Mouse (Mus musculus): ENCODE measurements around the gene Slc25a34.

The Slc25a34 gene

DNA sequence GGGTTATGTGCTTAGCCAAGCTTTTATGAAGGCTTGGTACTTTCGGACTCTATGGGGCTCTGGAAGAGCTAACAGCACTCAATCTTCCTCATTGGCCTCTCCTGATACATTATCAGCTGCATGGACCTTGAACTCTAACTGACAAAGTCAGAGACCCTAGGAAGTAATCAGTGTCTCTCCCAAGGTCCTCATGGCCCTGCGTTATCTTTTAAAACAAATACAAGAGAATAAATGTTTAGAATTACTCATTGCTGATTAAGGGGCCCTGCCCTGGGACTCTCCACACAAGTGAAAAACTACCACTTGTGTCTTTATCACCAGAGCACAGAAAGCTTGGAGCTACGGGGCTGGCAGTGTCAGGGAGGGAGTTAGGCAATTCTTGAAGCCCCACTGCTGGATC, 44.8 kb downstream of the Slc25a34 start:
- DNase-seq (ENCODE audit: low spot score) = no peak

DNA sequence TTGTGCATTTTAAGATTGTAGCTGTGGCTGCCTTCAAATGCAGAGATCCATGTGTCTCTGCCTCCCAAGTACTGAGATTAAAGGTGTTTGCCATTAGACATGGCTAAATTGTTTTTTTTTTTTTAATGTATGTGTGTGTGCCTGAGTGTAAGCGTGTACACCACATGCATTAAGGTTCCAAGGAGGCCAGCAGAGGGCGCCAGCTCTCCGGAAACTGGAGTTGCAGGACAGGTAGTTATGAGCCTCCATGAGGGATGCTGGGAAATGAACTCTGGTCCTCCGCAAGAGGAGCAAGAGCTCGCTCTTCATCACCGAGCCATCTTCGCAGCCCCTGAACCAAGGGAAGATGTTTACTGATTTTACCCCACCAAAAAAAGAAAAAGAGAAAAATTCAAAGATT, 46.7 kb downstream of the Slc25a34 start:
- DNase-seq (ENCODE audit: low spot score) = no peak

DNA sequence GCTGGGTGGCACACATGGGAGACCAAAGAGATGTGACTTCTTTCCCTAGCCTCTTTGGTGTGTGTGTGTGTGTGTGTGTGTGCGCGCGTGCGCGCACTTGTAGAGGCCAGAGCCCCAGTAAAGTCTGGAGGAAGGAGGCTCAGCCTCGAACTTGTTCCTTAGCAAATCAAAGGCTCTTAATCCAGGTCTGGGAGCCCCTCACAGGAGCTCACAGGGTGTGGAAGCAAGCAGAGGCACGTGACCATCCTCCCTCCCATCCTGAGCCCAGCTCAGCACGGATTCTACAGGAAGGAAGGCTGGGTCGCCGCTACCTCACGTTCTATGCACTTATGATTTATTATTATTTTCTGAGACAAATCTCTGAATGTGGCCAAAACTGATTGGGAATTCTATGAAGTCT, 47.2 kb downstream of the Slc25a34 start:
- DNase-seq (ENCODE audit: low spot score) = no peak

DNA sequence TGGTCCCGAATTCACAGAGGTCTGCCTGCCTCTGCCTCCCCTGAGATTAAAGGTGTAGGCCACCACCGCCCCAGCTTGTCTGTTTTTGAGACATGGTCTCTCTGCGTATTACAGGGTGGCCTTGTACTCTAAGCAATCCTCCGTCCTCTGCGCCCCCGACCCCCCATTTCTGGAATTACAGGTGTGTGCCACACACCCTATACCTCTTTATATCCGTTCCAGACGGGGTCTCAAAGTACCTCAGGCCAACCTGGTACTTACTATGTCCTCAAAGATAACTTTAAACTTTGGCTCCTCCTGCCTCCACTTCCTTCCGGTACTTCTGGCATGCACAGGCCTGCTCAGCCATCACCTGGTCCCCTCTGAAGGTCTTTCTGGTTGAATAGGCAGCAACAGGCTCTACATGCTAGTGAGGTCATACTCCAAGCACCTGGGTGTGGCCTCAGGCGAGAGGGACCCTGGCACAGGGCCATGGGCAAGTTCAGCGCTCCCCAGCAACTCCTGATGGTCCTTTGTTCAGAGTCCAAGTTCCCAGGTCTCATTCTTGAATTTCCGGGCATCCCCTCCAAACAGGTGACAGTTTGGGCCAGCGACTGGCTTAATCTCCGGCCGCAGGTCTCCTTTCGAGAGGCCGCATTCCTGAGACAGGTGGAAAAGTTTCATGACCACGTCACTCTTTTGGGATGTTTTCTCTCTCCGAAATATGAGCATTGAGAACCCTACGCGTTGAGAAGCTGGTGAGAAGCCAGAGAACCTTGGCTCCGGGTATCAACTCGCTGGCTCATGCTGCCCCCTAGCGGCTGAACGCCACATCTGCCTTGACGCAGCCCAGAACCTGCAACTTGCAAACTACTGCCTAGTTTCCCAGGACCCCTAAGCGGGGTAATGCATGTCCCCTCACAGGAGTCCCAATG, 48.6 kb downstream of the Slc25a34 start:
- peak; percentile 87 for DNase-seq (ENCODE audit: low spot score)

DNA sequence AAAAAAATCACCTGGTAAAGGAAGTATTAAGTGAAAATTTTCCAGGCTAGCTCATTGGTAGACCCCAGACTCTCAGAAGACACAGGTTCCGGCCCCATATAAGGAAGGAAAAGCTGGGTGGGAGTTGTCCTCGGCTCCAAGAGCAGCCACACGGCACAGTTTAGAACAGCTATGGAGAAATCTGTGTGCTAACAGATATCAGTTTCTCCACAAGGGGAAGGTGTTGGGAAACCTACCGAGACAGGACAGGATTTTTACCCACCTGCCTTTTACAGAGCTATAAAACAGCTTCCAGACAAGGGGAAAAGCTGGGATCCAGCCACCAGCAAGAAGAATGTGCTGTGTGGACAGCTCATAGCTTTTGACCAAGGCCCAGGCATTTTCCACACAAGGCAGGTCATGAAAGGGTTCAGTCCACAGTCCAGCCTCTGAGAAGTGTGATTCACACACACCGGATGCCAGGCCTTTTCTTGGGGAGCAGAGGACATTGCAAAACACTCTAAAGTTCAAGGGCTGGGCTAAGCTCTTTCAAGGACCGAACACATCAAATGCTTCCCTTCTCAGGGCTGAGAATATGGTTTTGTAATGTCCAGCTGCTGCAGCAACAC, 50.2 kb downstream of the Slc25a34 start:
- no peak for DNase-seq (ENCODE audit: low spot score)

DNA sequence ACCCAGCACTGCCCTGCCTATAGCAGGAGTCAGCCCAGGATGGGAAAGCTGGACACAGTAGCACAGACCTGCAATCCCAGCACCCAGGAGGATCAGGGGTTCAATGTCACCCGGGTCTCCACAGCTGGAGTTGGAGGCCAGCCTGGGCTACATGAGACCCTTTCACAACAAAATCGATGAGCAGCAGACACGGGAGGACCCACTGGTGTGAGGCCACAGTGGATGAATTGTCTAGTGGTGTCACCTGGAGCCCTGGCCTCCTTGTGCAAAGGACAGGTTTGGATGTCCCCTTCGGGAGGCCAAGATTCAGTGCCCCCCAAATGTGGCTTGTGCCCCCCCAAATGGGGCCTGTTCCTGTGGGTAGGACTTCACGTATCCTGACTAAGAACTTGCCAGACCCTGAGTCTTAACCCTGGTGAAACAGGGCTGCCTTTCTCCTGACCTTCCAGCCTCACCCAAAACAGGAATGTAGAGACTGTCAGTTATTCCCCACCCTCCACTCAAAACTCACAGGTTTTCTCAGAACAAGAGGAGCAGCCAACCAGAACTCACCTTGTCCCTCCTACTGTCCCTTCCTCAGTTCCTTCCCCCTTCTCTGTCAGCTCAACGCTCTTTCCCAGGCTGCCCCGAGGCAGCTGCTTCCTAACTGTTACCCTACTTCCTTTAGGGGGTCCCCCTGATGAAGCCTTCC, 50.8 kb downstream of the Slc25a34 start:
- no peak for DNase-seq (ENCODE audit: low spot score)

DNA sequence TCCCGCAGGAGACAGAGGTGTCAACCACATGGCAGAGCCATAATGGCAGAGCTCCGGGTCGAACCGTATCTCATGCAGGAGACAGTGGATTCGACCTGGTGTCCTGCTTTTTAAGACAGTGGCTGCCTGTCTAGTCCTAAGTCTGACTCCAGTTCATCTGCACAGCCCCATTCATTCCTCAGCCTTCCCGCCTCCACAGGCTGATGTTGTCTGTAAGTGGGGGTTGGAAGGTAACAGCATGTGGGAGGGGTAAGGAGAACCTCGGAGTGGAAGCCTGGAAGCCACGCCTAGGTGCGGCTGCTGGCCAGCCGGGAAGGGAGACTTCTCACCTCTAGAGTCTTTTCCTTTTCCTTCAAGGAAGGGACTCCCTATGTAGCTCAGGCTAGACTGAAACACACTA, 51.7 kb downstream of the Slc25a34 start:
- no peak for DNase-seq (ENCODE audit: low spot score)

DNA sequence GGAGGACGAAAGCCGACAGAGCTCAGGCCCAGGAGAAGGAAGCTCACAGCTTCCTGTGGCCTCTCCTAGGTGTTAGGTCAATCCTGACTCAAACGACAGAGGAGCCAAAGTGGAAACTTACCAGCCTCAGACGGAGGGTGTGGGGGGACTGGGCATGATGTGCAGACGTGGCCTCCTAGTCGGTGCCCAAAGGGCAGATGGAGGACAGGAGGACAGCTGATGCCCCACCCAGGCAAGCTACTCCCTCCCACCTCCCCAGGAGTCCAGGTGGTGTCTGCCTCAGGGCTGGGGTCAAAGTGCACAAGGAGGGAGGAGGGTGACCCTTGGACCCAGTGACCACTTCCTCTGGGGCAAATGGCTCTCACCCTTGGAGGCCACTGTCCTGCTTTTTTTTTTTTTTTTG, 52.3 kb downstream of the Slc25a34 start:
- DNase-seq (ENCODE audit: low spot score) = no peak

DNA sequence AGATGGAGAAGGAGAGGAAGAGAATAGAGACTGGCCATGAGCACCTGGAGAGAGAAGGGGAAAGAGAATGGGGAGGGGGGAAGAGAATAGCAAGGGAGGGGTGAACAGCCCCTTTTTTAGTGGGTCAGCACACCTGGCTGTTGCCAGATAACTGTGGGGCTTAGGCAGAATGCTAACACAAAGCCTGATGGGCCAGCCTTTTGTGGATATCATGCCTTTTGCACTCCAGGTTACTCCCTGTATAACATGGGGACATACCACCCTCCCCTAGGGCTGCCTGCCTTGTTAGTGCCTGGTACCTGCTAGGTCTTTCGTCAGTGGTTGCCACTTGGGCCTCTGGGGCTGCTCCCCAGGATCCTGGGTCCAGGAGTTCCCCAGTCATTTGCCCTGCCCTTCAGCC, 52.8 kb downstream of the Slc25a34 start:
- no peak for DNase-seq (ENCODE audit: low spot score)

DNA sequence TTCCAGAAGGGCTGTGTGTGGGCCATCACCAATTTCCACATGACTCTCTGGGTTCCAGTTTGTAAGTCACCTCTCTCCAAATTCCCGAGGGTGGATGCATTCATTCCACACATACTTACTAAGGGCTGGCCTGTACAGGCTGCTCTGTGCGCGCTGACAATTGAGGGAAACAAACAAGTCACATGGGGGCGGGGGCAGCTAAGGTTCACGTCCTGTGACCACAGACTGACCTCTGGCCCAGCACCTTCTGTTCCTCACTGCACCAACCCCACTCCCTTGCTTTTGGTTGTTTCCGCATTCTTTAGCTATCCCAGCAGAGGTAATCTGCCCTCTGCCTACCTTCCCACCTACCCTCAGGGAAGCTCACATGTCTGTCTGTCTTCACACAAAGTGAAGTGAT, 53.6 kb downstream of the Slc25a34 start:
- no peak for DNase-seq (ENCODE audit: low spot score)

DNA sequence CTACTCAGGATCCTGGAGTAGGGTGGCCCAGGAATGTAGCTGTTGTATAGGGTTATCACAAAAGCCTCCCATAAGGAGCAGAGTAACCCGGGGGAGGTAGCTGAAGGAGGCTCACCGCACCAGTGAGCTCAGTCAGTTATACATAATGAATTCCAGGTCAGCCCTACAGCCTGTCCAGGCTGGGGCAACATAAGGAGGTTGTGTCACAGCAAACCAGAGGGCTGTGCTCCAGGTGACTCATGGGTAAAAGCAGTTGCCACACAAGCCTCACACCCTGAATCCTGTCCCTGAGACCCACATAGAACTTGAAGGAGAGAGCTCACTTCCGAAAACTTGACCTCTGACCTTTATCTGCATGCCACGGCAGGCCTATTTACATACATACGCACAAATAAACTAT, 54.7 kb downstream of the Slc25a34 start:
- DNase-seq (ENCODE audit: low spot score) = no peak
